In genomic region chr1:190067181-190067580, GRCm38 (mm10) we compare ENCODE assay signal across 14 mouse cellular contexts.
"Had no signal": no experiment of that assay in that cellular context is flagged by ENCODE, and none has a peak within 500 bp of the region (broad histone marks: within the 10 kb centered on the region; RNA-seq: fewer than 3 reads in every experiment).

No protein-coding gene starts in this region.

- H3K4me3 ChIP-seq: left cerebral cortex, adult 2 months; limb, embryonic 10.5 days; liver, embryonic 15.5 days; myocyte; neural tube, embryonic 15.5 days had no signal

- H3K4me2 ChIP-seq: liver, embryonic 11.5 days; liver, embryonic 15.5 days; lung, embryonic 14.5 days; neural tube, embryonic 15.5 days had no signal

- DNase-seq: kidney, postnatal 25 days; lung, embryonic 14.5 days; lung, postnatal 10 days; lung, postnatal 4 days; midbrain, embryonic 14.5 days; right cerebral cortex, adult 18-20 months; right cerebral cortex, postnatal 25 days; thymus, postnatal 36 days had no signal

- H3K9me3 ChIP-seq: limb, embryonic 10.5 days; liver, embryonic 15.5 days; neural tube, embryonic 15.5 days had no signal

- H3K27me3 ChIP-seq: liver, embryonic 15.5 days; neural tube, embryonic 15.5 days had no signal

- H3K4me1 ChIP-seq: neural tube, embryonic 15.5 days had no signal

- H3K36me3 ChIP-seq: limb, embryonic 10.5 days; liver, embryonic 15.5 days; neural tube, embryonic 15.5 days had no signal

- H3K9ac ChIP-seq: liver, embryonic 15.5 days; lung, embryonic 14.5 days; neural tube, embryonic 15.5 days had no signal

- H3K27ac ChIP-seq: left cerebral cortex, adult 2 months; limb, embryonic 10.5 days; liver, embryonic 15.5 days; neural tube, embryonic 15.5 days had no signal
